Mouse (Mus musculus) ES-Bruce4 (cell line): ENCODE data around the gene Pgd.

ENCODE experiments used
- CTCF ChIP-seq: IDR thresholded peaks from one replicate; pipeline ENCODE4 v1.8.1; 2011; ENCODE audit warnings: low read depth, low read length
- POLR2A ChIP-seq: IDR thresholded peaks from one replicate; pipeline ENCODE4 v1.8.1; 2011; ENCODE audit warnings: low read length; ENCODE audit not compliant: insufficient read depth

- TF ChIP-seq POLR2A, result no peak
- TF ChIP-seq CTCF, result no peak
Measured at GRCm38 (mm10) chr4:149202467-149202866, 35.9 kb upstream of the Pgd start.
